Mouse (Mus musculus) large intestine, adult 2 months (tissue): Measurements from ENCODE around the gene Mcf2l. TPM values are rescaled to one million over a fixed set of nuclear protein-coding genes. Genes with fewer than 3 reads are reported as not detected.

ENCODE experiments used
- DNase-seq: peaks from one replicate; pipeline ENCODE4 v3.0.0-alpha.2; 2012; ENCODE audit warnings: low read depth, low spot score
- whole genome bisulfite sequencing: fragments of 180-500 bp; shearing (Covaris S2); methylation state at CpG from one replicate; pipeline ENCODE4 v1.1.7; 2018; 5-methylcytosine and 5-hydroxymethylcytosine counted together
- polyA plus RNA-seq: library from polyadenylated mRNA; depleted of rRNA; stranded (reverse); fragments of >200 nt; gene quantifications from 2 replicates; pipeline ENCODE4 v1.2.3, GENCODE M21; 2012

Gene Mcf2l
- polyA plus RNA-seq, 1 experiment, result 14.1 TPM

DNA sequence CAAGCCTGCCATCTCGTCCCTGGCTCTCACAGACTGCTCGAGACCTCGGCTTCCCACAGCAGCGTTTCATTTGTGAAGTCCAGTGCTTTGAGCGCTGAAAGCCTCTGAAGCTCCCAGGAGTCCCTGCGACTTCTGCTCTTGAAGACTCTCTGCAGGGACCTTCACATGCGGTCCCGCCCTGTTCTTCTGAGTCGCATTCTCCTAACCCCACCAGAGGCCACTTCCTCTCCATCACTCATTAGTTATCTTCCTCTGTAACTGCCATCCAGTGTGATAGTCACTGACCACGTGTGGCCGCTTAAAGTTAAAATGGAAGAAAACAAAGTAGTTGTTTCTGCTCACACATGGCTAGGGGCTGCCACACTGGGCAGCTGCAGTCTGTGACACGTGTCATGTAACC, 103.7 kb downstream of the Mcf2l start:
- 80% methylated on average over 12 of the region's 12 CpGs for WGBS
- no peak for DNase-seq

DNA sequence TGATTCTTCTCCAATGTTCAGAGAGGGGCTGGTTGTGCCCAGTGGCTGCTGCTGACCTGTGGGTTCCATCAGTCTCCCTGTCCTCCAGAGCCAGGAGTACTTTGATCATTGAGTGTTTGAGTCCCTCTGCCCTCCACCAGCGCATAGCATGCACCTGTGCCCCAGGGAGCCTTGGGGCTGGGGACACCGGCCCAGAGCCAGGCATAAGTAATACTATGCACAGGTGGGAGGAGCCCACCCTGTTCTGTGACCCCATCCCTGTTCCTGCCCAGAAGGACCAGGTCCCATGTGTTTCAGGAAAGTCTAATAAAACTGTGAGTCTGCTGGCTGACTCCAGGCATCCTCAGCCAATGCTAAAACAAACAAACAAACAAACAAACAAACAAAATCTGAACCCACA, 104.7 kb downstream of the Mcf2l start:
- no peak for DNase-seq
- whole genome bisulfite sequencing, result 58% methylated on average over 2 of the region's 2 CpGs

DNA sequence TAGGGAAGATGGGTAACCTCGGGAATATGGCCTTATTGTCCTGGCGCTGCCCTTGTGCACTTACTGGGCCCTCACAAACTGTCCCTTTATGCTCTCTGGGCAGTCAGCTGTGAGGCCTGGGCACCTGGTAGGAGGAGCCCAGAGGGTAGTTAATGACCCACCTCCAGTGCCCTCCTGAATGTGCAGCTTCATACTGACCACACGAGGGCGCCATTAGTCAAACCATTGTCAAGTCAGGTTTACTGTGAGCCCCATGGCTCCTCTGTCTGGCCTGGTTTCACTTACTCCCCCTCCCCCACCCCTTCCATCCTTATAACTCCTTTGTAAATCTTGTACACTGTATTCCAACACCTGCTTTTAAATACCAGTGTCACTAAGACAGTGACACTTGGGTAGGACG, 105.1 kb downstream of the Mcf2l start:
- peak; percentile 21 for DNase-seq
- 32% methylated on average over 5 of the region's 5 CpGs for WGBS

DNA sequence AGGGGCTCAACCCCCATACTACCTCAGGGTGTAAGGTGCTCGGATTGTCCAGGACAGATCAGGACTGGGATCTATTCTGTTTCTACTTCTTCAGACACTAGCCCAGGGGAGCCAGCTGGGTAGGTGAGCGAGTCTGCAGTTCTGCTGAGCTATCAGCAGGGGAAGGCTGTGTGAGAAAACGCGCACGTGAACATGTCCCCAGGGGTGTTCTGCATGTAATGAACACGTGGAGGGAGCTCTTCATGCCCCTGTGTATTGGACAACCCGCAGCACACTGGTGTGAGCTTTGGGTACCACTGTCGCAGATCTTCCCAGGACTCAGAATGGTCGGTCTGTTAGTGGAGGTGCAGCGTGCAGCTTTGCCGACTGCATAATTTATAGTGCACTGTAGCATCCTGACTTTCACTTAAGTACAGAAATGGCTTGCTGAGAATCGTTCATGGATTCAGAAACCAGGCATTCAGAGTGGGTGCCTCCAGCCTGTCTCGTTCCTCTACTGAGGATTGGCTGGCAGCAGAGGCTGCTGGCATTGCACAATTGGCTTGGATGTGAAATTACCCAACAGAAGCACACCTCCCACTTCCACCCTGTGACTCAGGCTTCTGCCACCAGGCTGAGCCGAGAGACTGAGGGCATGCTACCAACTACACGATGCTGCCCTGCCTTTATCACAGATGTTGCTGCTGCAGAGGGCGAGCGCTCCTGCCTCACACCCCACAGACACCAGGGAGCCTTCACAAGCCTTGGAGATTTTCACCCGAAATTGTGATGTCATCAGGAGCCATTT, 110.3 kb downstream of the Mcf2l start:
- 77% methylated on average over 18 of the region's 18 CpGs for WGBS
- DNase-seq, result no peak

DNA sequence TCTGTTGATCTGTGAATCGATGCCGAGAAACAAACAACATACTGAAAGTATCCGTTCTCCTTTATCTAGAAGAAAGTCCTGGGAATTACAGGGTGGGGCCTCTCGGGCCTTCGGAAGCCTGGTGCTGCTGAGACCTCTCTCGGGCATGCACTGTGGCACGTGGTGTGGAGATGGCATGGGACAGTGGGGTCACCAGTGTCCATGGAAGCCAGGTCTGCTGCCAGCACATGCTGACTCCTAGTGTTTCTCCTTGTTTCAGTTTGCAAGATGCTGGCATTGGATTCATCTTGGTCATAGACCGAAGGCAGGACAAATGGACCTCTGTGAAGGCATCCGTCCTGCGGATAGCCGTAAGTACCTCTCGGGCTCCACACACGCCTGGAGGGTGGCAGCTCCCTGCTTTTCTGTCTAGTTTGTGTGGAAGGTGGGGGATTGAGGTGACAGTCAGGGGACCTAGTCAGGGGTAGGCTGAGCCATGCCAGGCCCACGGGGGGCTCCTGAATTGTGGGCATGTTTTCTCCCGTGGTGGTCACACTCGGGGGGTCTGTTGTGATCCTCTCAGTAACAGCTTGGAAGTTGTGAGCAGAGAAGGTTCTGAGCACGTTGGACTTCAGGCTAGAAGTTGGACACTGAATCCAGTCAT, 111.1 kb downstream of the Mcf2l start:
- whole genome bisulfite sequencing, result 89% methylated on average over 17 of the region's 17 CpGs
- no peak for DNase-seq

DNA sequence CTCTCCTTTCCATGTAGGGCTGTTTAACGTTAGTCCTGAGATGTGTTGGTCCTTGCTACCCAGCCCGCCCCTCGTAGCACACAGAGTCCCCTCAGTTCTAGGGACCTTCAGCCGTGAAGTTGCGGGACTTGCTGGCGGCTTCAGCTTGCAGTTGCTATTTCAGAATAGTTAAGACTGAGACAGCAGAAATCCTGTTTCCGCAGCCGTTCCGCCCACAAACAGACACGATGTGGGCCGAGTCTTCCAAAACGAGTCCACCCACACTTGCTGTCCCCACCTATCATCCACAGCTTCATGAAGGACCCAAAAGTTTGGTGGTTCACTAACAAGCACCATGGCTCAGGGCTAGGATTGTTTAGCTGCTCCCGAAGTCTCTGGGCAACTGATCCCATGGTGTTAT, 111.7 kb downstream of the Mcf2l start:
- no peak for DNase-seq
- WGBS, result 88% methylated on average over 13 of the region's 13 CpGs

DNA sequence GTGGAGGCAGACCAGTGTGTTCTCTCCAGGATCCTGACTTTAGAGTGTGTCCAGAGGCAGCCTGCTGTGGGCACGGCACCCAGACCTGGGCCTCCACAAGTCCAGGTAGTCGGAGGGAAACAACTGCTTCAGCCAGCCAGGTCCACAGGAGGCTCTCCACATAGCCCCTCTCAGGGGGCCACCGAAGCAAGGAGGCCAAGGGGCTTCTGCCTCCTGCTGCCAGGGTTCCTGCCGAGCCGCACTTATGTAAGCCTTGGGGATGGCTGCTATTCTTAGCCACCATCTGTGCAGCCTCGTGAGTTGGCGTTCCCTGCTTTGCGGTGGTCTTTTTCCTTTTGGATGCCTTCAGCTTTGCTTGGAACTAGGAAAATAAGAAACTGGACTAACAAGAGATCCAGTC, 114.0 kb downstream of the Mcf2l start:
- DNase-seq, result no peak
- WGBS, result 88% methylated on average over 8 of the region's 8 CpGs

DNA sequence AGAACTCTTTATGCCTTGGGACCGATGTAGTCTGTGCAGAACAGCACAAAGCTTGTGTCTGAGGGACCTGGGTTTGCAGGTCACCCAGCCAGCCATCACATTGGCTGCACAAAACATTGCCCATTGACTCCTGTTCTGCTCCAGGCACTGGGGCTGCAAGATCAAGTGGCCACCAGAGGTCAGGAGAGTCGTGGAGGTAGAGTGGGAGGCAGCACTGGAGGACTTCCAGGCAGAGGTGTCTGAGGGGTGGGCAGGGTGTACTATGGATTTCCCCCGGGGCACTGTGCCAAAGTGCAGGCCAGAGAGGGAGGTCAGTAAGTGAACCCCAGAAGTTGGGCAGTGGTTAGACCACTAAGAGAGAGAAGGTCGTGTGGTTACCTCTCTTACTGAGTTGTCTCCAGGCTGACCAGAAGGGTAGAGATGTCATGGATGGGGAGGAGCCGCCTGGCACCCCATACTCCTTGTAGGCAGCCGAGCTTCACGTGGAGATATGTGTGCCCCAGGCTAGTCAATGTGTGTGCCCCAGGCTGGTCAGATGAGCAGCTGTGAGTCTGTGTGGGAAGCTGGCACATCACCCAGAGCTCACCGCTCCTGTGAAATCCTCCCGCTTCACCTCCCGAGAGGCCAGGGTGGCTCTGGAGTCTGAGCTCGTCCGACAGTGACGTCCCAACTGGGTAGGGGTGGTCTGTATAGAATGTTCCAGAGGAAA, 115.3 kb downstream of the Mcf2l start:
- no peak for DNase-seq
- 76% methylated on average over 13 of the region's 13 CpGs for WGBS

DNA sequence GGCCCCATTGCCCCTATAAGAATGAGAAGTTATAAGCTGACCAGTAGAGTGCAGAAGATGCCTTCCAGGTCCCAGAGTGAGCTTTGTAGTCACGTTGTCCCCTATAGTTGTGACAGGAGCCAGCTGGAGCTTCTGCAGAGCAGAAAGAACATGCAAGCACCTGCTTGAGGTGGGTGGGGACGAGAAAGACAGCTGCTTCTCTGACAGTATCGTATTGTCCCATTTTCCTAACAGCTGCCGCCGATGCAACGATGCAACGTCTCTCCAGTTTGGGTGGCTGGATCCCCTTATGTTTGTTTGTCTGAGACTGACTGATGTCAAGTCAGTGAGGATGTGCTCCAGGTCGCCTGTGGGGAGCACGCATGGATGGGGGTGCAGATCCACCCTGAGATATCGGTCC, 117.8 kb downstream of the Mcf2l start:
- DNase-seq, result no peak
- WGBS, result 72% methylated on average over 10 of the region's 10 CpGs

DNA sequence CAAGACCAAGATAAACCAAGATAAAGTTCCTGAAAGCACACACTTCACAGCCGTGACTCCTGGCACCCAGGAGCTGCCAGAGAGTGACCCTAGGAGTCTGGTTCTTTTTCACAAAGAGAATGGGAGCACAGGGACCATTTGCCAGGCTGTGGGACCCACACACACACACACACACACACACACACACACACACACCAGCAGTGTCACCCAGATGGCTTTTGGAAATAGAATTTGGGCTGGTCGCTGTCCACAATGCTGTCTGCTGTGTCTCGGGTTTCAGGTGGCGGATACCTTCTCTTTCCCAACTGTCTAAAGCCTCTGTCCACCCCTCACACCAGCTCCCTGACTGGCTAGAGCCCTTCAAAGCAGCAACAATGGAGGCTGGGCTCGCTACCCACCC, 120.9 kb downstream of the Mcf2l start:
- 85% methylated on average over 5 of the region's 5 CpGs for WGBS
- DNase-seq, result no peak

DNA sequence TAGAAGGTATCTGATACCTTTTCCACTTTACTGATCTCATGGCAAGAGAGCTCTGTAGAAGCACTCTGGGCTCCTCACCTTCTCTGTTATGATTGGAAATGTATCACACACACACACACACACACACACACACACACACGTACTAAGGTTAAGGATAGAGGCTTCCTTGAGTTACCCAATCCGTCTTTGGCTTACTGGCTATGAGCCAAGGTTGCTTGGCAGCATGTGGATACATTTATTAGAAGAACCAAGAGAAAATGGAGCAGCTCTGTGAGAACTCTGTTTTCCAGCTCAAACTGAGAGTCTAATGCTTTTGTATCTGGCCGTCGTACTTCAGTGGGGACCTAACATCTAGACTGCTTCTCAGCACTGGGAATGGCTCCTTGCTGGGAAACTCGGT, 121.9 kb downstream of the Mcf2l start:
- no peak for DNase-seq

DNA sequence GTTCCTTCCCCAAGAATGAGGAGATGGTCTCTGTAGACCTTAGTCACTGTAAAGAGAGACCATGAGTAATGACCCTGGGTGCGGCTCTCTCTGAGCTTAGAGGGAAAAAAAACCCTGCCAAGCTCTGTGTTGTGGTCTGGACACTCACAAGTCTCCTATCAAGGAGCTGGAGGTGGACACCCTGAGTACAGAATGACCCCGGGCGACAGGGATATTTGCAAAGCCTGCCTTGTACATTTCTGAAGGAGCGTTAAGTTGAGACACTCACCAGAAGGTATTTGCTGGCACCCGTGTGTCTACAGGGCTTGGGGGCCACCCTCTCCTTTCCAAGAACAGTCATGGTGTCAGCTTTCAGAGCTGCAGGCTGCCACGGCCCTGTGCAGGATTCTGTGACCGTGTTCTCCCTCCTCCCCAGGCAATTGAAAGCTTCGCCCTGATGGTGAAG, 123.2 kb downstream of the Mcf2l start:
- WGBS, result 63% methylated on average over 8 of the region's 8 CpGs
- DNase-seq, result no peak

More for the DNA sequence above, 121.9 kb downstream of the Mcf2l start:
- WGBS, result 57% methylated on average over 5 of the region's 5 CpGs

DNA sequence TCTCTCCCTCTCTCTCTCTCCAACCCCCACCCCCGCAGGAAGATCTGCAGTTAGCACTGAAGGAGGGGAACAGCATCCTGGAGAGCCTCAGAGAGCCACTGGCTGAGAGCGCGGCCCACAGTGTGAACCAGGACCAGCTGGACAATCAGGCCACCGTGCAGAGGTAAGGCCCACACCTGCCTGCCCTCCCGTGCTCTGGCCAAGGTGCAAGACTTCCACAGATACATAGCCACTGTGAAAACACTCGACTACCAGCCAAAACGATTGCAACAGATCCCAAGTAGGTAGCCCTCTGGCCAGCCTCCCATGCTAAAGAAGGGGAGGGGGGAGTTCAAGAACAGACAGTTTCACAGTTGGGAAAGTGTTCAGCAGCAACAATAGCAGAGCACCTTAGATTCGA, 124.7 kb downstream of the Mcf2l start:
- 74% methylated on average over 8 of the region's 8 CpGs for whole genome bisulfite sequencing

DNA sequence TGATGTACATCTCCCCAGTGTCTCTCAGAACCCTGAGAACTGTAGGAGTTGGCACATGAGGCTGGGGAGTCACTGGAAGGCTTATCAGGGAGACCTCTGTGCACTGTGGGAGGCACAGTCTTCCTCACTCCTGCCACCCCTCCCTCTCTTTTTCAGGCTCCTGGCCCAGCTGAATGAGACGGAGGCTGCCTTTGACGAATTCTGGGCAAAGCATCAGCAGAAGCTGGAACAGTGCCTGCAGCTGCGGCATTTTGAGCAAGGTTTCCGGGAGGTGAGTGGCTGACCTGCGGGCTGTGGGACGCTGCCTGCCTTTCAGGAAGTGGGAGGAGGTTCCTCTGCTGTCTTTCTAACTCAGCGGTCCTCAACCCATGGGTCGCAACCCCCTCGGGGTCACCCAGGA, 126.2 kb downstream of the Mcf2l start:
- DNase-seq, result no peak
- whole genome bisulfite sequencing, result 82% methylated on average over 9 of the region's 9 CpGs

More for the DNA sequence above, 124.7 kb downstream of the Mcf2l start:
- DNase-seq, result no peak

DNA sequence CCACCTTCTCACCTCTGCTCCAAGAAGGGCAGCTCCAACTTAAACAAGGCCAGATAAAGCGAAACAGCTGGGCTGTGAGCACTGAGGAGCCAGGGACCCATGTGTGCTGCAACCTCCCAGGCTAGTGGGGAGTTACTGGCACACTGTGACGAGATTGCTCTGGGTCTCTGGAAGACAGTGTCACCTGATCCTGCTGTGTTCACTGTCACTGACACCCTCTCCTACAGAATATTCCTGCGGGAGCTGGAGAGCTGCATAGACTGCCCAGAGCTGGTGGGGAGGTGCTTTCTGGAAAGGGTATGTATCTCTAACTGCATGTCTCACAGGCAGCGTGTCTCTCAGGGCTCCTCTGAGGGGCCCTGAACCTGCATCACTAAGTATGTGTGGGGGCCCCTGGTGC, 133.9 kb downstream of the Mcf2l start:
- 77% methylated on average over 4 of the region's 4 CpGs for WGBS
- DNase-seq, result no peak

DNA sequence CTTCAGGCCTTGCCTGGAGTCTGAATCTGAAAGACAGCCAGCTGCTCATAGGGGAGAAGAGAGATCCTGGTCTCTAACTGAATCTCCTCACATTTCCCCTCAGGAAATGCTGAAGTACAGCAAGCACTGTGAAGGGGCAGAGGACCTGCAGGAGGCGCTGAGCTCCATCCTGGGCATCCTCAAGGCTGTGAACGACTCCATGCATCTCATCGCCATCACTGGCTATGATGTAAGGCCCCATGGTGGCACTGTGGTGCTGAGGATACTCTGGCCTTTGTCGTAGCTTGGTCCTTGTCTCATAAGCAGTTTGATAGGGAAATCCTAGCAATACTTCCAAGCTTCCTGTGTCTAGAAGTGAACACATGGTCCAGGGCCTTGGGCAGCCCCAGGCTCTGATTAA, 136.7 kb downstream of the Mcf2l start:
- no peak for DNase-seq
- WGBS, result 71% methylated on average over 4 of the region's 4 CpGs

DNA sequence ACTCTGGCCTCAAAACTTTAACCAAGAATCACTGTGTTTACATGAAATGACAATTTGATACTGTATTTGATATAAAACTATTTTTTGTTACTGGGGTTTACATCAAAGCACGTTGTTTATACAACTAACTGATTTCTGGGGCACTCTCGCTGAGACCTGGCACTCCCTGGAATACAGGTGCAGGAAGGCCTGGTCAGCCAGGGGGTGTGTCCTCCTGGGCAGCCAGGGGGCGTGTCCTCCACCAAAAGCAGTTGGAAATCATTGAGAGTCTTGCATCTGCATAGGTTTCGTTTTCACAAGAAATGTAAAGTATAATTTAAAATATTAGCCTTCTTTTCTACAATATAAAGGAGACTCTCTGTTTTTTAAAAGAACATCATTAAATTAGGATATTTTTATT, 146.0 kb downstream of the Mcf2l start:
- WGBS, result 27% methylated on average over 4 of the region's 4 CpGs
- no peak for DNase-seq

DNA sequence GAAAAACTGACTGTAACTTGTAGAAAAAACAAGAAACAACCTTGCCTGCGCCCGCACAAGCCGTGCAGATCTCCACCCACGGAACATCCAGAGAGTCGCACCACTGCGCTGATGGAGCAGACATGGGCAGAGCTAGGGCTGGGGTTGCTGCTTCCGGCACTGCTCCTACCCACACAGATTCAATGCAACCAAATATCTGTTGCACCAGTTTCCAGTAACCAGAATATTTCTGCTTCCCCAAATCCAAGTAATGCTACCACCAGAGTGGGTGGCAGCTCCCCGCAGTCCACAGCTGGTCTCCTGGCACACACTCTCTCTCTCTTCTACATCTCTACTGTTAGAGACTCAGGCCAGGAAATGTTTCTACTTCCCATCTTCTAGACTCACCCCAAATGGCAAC, 148.2 kb downstream of the Mcf2l start:
- no peak for DNase-seq
- WGBS, result 96% methylated on average over 8 of the region's 8 CpGs

DNA sequence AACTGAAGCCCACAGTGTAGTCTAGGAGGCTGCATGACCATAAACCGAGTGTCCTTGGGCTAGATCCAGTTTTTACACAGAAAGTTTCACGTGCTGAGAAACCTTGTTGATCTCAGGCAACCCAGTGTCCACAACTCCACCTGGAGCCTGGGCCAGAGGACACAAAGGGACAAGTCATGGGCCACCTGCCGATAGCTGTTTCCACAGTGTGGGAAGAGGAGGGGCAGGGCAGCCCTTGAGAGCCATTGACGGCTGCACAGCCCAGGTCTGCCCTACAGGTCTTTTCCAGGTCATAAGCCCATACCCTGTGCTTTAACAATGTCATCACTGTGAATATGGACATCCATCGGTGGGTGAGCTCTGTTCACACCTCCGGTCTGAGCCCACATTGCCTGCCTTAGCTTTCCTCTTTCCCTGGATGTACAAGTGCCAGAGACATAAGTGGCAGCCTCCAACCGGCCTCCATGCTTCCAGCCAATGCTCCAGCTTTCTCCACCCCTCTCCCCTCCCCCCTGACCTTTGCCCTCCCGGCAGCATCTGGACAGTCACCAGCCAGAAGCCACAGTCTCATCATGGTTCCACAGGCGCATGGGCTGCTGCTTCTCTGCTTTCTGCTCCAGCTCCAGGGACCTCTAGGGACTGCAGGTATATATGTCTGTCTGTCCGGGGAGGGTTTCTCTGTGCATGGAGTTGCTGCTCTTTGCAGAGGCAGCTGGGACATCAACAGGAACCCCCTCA, 152.1 kb downstream of the Mcf2l start, which contains the start of gene F7:
F7 (plus strand) TSS at position 548 of the 738 bp plus-strand sequence.
- 45% methylated on average over 10 of the region's 10 CpGs for WGBS
- no peak for DNase-seq

DNA sequence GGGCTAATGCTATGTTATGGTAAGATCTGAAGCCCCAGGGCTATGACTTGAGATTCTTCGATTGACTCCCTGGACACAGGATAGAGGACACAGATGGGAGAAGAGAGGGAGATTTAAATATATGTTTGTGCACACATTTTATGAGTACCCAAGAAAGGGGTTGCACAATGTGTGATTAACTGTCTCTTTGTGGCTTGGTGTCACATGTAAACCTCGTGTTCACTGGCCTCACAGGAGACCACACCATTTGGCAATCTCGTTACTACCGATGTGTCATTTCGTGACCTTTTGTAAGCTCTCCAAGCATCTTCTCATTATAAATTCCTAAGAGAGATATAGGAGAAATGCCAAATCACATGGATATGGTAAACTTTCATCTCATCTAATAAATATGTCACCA, 154.0 kb downstream of the Mcf2l start:
- WGBS, result 79% methylated on average over 5 of the region's 5 CpGs
- DNase-seq, result no peak
